Mouse (Mus musculus) regulatory T cell (primary cell): ENCODE results near the gene Il4i1.

Source experiments
- in situ Hi-C: fragments of 300-600 bp; cut with MboI, MseI; formaldehyde crosslinking; loops from one replicate; pipeline ENCODE4 v1.15.1; 2025; ENCODE audit warnings: high pct_unique_total_duplicates

Il4i1 gene

GRCm38 (mm10) chr7:44818164-44818563, 2.0 kb downstream of the Il4i1 start:
- in situ Hi-C loops, result loop anchor here (10.0 kb wide), 1 partner anchor 73 kb away; the partner anchor contains the start of gene Vrk3

DNA sequence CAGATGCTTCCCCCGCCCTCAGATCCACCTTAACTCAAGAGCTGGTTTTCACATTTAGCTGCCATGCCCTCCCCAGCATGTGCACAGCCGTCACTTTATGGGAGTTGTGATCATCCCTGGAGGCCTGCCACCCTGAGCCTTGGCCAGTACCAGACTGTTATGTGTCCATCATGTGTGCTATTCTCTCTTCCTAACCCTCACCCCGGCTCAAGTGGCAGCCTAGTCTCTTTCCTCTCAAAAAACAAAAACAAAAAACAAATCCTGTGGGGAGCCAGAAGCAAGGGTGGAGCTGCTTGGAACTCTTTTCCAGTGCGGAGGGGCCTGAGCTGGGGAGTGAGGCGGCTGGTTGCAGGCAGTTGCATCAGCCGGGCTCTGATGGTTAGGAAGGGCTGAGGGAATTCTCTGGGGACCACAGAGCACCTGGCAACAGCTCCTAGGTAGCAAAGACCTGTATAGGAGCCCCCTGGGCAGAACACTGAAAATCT, 2.6 kb downstream of the Il4i1 start:
- in situ Hi-C loops, result loop anchor here (10.0 kb wide), 1 partner anchor 74 kb away; the partner anchor contains the start of gene Vrk3

DNA sequence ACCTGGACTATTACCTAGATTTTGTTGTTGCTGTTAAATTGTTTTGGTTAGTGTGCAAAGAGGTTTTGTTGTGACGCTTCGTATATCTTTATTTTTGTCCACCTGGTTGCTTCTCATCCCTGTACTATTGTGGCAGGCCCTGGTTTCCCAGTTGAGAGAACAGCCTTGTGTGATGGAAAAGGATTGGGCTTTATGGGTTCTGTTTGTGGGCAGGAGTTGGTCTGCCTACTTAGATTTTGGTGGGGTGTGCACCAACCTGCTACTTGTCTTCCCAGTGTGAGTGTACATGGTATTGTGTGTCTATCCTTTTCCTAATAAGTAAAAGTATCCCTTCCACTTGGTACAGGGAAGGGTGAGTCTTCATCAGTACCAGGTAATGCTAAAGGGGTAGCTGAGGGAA, 3.2 kb downstream of the Il4i1 start:
- in situ Hi-C loops, result loop anchor here (10.0 kb wide), 1 partner anchor 75 kb away; the partner anchor contains the start of gene Vrk3

DNA sequence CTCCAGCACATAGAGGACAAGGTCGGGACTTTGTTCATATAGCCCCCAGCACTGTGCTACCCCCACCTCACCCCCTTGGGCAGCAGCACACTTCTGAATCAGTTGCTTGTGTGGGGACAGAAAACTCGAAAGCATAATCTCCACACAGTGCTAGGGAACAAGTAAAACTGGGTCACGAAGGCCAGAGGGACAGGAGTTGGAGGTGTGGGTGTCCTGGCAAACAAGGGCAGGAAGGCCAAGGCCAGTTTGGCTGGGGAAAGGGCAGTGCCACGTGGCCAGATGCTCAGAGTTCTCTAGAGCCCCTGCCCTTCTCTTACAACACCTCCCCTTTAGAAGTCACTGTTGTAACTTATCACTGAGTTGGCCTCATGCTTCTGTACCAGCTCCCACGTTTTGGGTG, 3.7 kb downstream of the Il4i1 start:
- in situ Hi-C loops, result loop anchor here (10.0 kb wide), 1 partner anchor 75 kb away; the partner anchor contains the start of gene Vrk3

DNA sequence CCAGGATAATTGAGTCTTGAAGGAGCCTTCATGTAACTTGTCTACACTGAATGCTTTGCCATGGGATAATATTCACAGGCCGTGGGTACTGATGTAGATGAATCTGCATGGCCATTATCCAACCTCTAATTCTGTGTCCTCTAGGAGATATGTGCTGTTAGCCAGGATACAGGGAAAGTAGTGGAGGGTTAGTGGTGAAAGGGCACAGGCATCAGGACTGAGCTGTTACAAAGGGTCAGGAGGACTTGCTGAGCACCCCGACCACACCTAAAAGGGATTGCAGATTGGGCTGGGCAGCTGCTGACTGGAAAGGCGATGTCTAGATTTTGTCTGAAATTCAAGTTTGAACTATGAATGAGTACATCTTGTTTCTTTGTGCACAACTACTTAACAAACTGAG, 4.3 kb downstream of the Il4i1 start:
- in situ Hi-C loops, result no loop called here

- in situ Hi-C loops, result no loop called here
These were observed 5.7 kb downstream of the Il4i1 start for GRCm38 (mm10) chr7:44821666-44822448.

DNA sequence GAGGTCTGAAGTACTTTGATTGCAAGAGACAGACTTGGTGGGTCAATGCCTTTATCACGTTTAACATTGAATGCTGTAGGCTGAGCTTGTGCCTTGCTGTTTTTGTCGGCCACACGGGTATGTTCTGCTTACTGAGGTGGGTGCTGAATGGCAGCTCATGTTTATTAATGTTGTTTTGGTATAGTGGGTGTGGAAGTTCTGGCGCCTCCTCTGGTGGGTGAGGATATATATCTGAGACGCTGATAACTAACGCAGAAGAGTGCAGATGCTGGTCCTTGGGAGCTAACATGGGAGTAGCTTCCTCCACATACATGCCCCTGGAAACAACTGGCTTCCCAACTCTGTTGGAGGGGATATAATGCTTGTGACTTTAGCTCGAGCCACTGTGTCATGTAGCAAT, 7.2 kb downstream of the Il4i1 start:
- in situ Hi-C loops, result no loop called here

GRCm38 (mm10) chr7:44824872-44825271, 8.7 kb downstream of the Il4i1 start:
- in situ Hi-C loops, result no loop called here

DNA sequence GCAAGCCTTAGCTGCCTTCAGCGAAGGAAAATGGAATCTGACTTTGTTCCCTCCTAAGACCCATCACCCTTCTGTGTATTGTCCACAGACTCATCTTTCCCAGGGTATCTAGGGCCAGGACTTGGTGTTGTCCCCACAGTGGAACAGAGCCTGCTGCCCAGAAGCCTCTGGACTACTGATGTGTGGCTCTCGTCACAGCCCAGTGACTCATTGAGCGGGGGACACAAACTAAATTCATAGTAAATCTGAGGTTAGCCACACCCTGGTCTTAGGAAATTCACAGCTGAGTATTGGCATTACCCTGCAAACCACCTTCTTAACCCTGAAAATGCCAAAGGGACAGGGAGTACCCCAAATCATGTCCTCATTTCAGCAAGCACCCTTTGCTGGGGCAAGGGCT, 10.6 kb downstream of the Il4i1 start:
- in situ Hi-C loops, result no loop called here

- in situ Hi-C loops, result no loop called here
These were observed 12.5 kb downstream of the Il4i1 start for GRCm38 (mm10) chr7:44828706-44829105.

DNA sequence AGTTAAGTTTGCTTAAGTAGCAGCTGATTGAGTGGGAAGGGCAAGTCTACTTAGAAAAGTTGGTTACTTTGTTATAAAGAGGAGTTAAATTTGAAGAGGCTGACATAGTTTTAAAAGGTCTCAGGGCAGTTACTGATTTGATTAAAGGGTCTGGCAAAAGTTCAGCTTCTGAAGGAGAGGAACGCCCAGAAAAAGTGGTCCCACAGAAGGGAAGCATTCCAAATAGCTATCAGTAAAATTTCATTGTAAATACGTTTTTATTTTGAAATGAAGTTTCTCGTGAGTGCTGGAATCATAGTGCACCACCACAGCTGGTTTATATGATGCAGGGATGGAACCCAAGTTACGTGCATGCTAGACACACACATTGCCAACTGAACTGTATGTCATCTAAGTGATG, 16.6 kb downstream of the Il4i1 start:
- in situ Hi-C loops, result no loop called here

DNA sequence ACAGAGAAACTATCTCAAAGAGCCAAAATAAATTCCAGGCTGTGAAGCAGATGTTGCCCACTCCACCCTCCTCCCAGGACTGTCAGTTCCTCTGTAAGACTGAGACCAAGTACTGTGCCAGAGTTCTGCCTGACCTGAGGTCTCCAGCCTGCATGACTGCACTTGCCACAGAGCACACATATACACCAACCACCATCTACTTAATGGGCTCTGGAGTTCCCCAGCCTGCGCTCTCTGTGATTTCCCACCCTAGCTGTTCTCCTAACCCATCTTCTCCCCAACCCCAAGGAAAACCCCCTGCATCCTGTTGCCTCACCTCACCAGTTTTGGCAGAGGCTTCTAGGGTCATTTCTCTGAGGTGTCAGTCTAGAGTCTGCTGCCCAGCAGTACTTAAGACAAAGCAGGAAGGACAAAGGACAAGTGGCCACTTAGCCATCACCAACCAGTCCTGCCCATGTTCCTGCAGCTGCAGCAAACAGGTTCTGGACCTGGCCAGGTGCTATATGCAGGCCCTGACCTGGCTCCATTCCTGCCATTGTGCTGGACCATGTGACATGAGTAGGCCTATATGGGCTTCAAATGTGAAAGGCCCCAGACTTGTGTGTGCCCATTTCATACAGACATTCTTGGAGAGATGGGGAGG, 19.3 kb downstream of the Il4i1 start:
- in situ Hi-C loops, result no loop called here

DNA sequence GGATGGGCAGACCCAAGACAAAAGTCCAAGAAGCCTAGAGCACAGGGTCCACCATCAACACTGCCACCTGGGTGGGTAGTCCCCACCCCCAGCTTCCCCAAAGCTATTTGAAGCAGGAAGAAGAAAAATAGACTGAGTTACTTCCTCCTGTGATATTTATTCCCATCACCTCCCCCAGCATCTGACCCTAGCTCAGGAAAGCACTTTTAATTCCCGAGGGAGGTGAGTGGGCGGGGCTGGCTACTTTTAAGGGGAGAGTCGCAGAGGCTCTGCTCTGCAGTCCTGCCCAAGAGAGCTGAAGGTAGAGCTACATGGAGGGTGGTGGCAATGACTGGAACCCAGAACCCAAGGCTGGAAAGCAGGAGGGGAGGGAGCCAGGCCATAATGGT, 19.8 kb downstream of the Il4i1 start:
- in situ Hi-C loops, result no loop called here

- in situ Hi-C loops, result no loop called here
These were observed 20.4 kb downstream of the Il4i1 start for GRCm38 (mm10) chr7:44836423-44837053.

DNA sequence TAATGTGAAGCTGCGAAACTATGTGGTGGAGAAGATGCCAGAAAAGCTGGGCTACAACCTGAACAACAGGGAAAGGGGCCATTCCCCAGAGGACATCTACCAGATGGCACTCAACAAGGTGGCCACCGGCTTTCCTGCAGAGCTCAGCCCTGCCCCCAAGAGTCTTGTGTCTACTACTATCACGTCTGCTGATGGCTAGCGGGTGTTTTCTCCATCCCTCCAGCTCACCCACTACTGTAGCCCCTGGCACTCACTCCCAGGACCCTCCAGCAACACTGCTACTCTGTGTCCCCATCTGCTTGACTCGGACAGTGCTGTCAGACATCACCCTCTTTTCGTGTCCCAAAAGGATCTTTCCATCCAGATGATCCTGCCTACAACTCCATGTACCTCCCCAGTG, 21.9 kb downstream of the Il4i1 start:
- in situ Hi-C loops, result no loop called here

GRCm38 (mm10) chr7:44839171-44839490, 22.9 kb downstream of the Il4i1 start:
- in situ Hi-C loops, result no loop called here

DNA sequence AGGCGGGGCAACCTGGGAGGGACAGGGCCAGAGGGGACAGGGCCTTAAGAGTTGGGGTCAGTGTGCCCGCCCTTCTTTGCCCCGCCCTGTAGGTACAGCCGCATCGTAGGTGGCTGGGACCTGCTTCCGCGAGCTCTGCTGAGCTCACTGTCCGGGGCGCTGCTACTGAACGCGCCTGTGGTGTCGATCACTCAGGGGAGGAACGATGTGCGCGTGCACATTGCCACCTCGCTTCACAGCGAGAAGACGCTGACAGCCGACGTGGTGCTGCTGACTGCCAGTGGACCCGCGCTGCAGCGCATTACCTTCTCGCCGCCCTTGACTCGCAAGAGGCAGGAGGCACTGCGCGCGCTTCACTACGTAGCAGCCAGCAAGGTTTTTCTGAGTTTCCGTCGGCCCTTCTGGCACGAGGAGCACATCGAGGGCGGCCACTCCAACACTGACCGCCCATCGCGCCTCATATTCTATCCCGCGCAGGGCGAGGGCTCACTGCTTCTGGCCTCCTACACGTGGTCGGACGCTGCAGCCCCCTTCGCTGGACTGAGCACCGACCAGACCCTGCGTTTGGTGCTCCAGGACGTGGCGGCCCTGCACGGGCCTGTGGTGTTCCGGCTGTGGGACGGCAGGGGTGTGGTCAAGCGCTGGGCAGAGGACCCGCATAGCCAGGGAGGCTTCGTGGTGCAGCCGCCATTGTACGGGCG, 23.5 kb downstream of the Il4i1 start:
- in situ Hi-C loops, result no loop called here

GRCm38 (mm10) chr7:44840426-44840825, 24.2 kb downstream of the Il4i1 start:
- in situ Hi-C loops, result no loop called here

DNA sequence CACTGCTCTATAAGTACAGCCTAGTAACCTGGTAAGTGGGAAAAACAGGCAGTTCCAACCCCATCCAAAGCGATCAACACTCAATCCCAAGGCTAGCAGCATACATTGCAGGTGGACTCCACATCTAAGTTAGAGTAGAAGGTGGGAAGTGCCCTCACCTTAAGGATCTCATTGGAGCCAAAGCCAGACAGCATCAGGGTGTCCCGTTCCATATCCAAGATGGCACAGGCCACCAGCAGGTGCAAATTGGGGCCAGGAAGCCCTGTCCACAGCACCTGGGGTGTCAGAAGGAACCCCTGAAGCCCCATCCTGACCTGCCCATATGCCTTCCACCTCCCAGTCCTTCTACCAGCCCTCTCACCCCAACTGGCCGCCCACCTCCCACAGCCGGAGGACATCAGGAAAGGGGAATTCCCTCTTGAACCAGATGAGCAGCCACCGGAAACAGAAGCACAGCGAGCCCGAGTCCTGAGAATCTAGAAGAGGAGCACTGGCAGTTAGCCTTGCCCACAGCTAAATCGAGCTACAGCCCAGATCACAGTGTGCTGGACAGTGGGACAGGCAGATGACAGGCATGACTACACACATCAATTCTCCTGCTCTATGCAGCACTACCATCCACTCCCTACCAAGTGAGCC, 25.8 kb downstream of the Il4i1 start:
- in situ Hi-C loops, result no loop called here

DNA sequence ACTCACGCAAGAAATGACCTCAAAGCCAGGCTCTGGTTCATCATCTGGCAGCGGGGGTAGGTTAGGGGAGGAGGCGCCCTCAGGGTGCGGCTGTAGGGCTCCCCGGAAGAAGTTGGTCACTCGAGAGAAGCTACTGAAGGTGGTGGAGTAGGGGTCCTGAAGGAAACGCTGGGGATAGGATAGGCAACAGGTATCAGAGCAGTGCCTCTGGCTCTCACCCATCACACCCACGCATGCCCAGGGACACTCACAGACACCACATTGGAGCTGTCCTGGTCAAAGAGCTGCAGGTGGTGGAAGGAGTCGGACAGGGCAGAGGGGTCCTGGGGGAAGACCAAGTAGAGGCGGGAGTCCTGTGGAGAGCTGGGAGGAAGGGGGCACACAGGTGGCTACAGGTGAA, 28.8 kb downstream of the Il4i1 start:
- in situ Hi-C loops, result no loop called here

- in situ Hi-C loops, result no loop called here
These were observed 30.6 kb downstream of the Il4i1 start for GRCm38 (mm10) chr7:44846804-44847203.

- in situ Hi-C loops, result no loop called here
These were observed 31.6 kb downstream of the Il4i1 start for GRCm38 (mm10) chr7:44847772-44848171.
